Mouse (Mus musculus) forebrain, postnatal 0 days (tissue): ENCODE results near the gene Mul1. TPM values are rescaled to one million over a fixed set of nuclear protein-coding genes. Genes with fewer than 3 reads are reported as not detected.

Source experiments
- ATAC-seq: fragments of 200-750 bp; cut with Nextera tagmentation; 2 replicates; pipeline ENCODE4 v1.8.0; 2017; ENCODE audit warnings: mild to moderate bottlenecking, moderate library complexity
- DNase-seq: peaks from one replicate; pipeline ENCODE4 v3.0.0-alpha.2; 2015
- H3K27ac ChIP-seq: fragments of 300-500 bp; sonication (generic); 2 replicates; pipeline ENCODE4 v1.5.1; 2014; ENCODE audit warnings: low read depth, mild to moderate bottlenecking, antibody characterized with exemption, low read length, moderate library complexity, mixed read lengths
- H3K27me3 ChIP-seq: fragments of 300-500 bp; sonication (generic); 2 replicates; pipeline ENCODE4 v1.6.1; 2014; ENCODE audit warnings: mild to moderate bottlenecking, low read length, mixed read lengths; ENCODE audit not compliant: insufficient read depth
- H3K36me3 ChIP-seq: fragments of 300-500 bp; sonication (generic); 2 replicates; pipeline ENCODE4 v1.6.1; 2014; ENCODE audit warnings: mild to moderate bottlenecking, moderate library complexity; ENCODE audit not compliant: insufficient read depth
- H3K4me1 ChIP-seq: fragments of 300-500 bp; sonication (generic); 2 replicates; pipeline ENCODE4 v1.6.1; 2014; ENCODE audit warnings: antibody characterized with exemption; ENCODE audit not compliant: insufficient read depth
- H3K4me2 ChIP-seq: fragments of 300-500 bp; sonication (generic); 2 replicates; pipeline ENCODE4 v1.6.1; 2014; ENCODE audit warnings: low read depth, mild to moderate bottlenecking, moderate library complexity
- H3K4me3 ChIP-seq: fragments of 300-500 bp; sonication (generic); 2 replicates; pipeline ENCODE4 v1.5.1; 2014; ENCODE audit warnings: low read depth, low read length, mixed read lengths
- H3K9ac ChIP-seq: fragments of 300-500 bp; sonication (generic); 2 replicates; pipeline ENCODE4 v1.6.1; 2014; ENCODE audit warnings: mild to moderate bottlenecking
- H3K9me3 ChIP-seq: fragments of 300-500 bp; sonication (generic); 2 replicates; pipeline ENCODE4 v1.6.1; 2016; ENCODE audit warnings: low read length
- CTCF ChIP-seq: sonication (generic); IDR thresholded peaks from 2 replicates; pipeline ENCODE4 v1.5.1; 2016; ENCODE audit warnings: antibody characterized with exemption, control low read depth, low read depth
- WGBS: fragments of 180-500 bp; shearing (Covaris S2); extraction: QIAGEN DNeasy Blood & Tissue Kit; methylation state at CpG from one replicate; pipeline ENCODE4 v1.1.7; 2014; 5-methylcytosine and 5-hydroxymethylcytosine counted together
- polyA plus RNA-seq: library from polyadenylated mRNA; unstranded; fragments of >200 nt; fragmentation: Nextera tagmentation; extraction: Ambion mirVana; gene quantifications from 2 replicates; pipeline ENCODE4 v1.2.1, GENCODE M21; 2015
- total RNA-seq: library from RNA; depleted of rRNA; stranded (reverse); fragments of >200 nt; gene quantifications from 2 replicates; pipeline ENCODE4 v1.2.3, GENCODE M21; 2014

Gene Mul1
- total and polyA plus RNA-seq, 2 experiments from 2014 or later, result 19.4 to 32.4 TPM

DNA sequence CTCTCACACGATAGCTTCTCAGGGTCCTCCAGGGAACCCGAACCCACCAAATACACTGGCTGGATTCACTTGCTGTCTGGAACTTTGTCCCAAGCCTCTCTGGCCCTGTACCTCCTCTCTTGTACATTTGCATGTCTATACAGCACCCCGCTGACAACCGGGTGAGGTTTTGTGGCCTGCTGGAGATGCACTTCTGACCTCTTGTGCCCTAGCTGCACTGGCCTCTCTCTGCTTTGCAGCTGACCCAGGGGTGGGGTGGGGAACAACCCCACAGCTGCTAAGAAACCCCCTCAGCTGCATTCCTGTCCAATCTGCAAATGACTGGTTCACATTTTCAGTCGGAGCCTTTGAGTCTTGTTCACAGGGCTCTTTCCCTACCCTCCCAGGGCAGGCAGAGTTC, 10.5 kb downstream of the Mul1 start:
- Histone ChIP-seq H3K36me3 (peaks cover 24% of the 10 kb centered on the region), H3K4me2 (no peak overlapping the region), H3K4me3 (no peak overlapping the region), H3K27ac (no peak overlapping the region), H3K9ac (no peak overlapping the region), H3K27me3 (no peaks in the 10 kb centered on the region), H3K4me1 (peaks cover 11% of the 10 kb centered on the region; the same call in 1 of the 2 replicates), H3K9me3 (no peaks in the 10 kb centered on the region)
- ATAC-seq (no peak), DNase-seq (no peak)
- TF ChIP-seq CTCF, result no peak
- WGBS, result 14% methylated on average over 5 of the region's 5 CpGs

DNA sequence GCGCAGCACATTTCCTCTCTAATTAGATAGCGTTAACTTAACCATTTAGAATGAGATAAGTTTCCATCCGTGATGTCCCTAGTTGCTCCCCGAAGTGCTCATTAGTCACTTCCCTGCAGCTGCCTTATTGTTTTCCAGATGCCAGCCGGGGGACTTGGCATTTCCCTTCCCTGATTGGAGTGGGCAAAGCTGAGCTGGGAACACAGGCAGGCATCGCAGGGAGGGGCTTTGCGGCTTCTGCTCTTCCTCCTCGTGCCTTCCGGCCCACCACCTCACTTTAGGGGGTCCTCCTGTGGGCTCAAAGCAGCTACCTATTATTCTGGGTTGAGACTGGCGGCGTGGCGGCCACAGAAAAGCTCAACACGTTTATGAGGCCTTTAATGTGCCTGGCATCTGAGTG, 12.5 kb downstream of the Mul1 start:
- 11% methylated on average over 13 of the region's 13 CpGs for WGBS
- Histone ChIP-seq H3K4me3 (no peak overlapping the region), H3K4me2 (no peak overlapping the region), H3K27me3 (no peaks in the 10 kb centered on the region), H3K27ac (peak overlapping the region; percentile 60), H3K4me1 (peaks cover 11% of the 10 kb centered on the region; the same call in 1 of the 2 replicates), H3K36me3 (peaks cover 6% of the 10 kb centered on the region; the same call in 1 of the 2 replicates), H3K9me3 (no peaks in the 10 kb centered on the region), H3K9ac (peak overlapping the region; percentile 19; the same call in 1 of the 2 replicates)
- DNase-seq, result peak; percentile 61
- TF ChIP-seq CTCF, result no peak
- peak; percentile 59 for ATAC-seq

DNA sequence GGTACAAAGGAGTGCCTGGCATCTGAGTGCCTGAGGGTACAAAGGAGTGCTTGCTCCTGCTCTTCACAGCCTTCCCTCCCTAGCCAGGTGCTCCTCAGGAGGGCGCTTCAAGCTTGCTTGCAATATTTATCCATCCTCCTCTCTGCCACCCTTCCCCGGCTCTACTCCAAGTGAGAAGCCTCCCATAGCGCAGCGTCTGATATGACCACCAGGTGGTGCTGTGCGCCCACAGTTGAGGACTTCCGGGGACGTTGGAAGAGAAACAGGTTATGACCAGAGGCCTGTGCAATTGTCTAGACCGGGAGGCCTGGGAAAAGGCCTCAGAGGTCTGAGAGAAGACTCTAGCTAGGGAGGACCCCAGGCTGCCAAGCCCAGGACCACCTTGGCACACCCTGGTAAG, 12.9 kb downstream of the Mul1 start:
- H3K27me3 ChIP-seq, result no peaks in the 10 kb centered on the region
- peak overlapping the region; percentile 60 for H3K27ac ChIP-seq
- 0 out of 2 replicates have a peak, but pooled peaks cover 2% of the 10 kb centered on the region for H3K36me3 ChIP-seq
- H3K9ac ChIP-seq, result peak overlapping the region; percentile 19; the same call in 1 of the 2 replicates
- peak; percentile 100 for TF ChIP-seq CTCF
- peaks cover 11% of the 10 kb centered on the region; the same call in 1 of the 2 replicates for H3K4me1 ChIP-seq
- peak overlapping the region; percentile 32 for H3K4me2 ChIP-seq
- DNase-seq (peak; percentile 98), ATAC-seq (peak; percentile 90)
- under 1% methylated on average over 8 of the region's 8 CpGs for WGBS
- no peak overlapping the region for H3K4me3 ChIP-seq
- H3K9me3 ChIP-seq, result no peaks in the 10 kb centered on the region

DNA sequence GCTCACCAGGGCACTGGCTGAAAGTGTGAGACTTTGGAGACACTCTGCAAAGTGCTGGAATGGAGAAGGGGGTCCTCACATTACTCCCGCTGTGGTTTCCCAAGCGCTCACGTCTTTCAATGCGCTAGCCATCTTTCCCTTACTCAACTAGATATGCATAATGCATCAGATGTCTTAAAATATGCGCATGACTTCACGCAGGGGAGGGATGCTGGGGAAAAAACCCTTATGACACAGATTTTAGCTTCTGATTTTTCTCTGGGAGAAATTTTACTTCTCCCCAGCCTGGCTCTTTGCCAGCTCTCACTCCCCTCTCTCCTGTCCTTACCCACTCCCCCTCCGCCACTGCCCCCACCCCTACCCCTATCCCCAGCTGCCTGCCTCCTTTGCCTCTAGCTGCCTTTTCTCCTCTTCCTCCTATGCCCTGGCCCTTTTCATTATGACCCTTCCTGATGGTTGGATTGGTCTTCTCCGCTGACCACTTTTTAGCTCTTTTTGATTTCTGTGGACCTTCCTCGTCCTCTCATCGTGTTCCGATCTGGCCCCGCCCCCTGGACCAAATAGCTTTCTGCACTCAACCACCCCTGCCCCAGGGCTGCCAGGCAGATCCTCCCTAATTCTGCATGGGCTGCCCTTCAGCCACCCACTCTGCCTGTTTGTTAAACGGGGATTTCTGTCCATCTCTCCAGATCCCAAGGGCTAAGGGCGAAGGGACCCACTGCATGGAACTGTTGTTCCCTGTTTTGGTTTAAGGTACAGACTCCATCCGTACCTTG, 13.5 kb downstream of the Mul1 start:
- Histone ChIP-seq H3K4me2 (peak overlapping the region; percentile 32), H3K9ac (no peak overlapping the region; the same call in 1 of the 2 replicates), H3K4me1 (peaks cover 11% of the 10 kb centered on the region; the same call in 1 of the 2 replicates), H3K27me3 (no peaks in the 10 kb centered on the region), H3K9me3 (no peaks in the 10 kb centered on the region), H3K27ac (peak overlapping the region; percentile 60), H3K36me3 (no peaks in the 10 kb centered on the region), H3K4me3 (no peak overlapping the region)
- peak; percentile 74 for ATAC-seq
- DNase-seq, result peak; percentile 73
- no peak for TF ChIP-seq CTCF
- WGBS, result 29% methylated on average over 15 of the region's 15 CpGs

DNA sequence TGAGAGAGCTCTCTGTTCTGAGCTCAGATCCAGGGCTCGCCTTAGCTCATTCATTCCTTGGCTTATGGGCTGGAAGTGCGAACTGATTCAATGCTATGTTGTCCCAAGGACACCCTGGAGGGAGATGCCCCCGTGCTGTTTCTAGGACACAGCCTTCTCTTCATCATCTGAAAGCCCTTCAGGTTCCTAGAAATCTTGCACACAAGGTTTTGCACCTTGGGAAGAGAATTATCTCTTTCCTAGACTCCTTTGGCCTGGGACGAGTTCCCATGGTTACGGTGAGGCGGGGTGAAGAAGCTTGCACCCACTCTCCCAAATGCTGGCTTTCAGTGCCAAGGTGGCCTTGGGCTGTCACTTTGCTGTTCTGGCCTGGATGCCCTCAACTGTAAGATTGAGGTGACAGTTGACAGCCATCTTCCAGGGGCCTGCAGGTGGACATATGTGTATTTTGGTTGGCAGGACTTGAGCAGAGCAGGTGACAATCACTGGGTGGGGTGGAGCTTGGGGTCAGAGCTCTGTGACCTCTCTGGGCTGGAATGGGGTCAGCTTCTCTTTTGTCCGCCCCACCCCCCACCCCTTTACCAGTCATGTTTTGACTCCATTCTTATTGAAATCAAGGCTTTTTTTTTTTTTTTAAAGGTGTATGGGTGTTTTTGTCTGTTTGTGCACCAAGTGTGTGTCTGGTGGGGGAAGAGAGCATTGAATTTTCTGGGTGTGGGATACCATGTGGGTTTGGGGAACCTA, 14.6 kb downstream of the Mul1 start:
- H3K4me3 ChIP-seq, result no peak overlapping the region
- WGBS, result 59% methylated on average over 7 of the region's 7 CpGs
- TF ChIP-seq CTCF, result no peak
- no peak for ATAC-seq
- no peak overlapping the region for H3K4me2 ChIP-seq
- H3K36me3 ChIP-seq, result no peaks in the 10 kb centered on the region
- no peak overlapping the region for H3K9ac ChIP-seq
- peaks cover 16% of the 10 kb centered on the region for H3K4me1 ChIP-seq
- no peaks in the 10 kb centered on the region for H3K9me3 ChIP-seq
- no peak overlapping the region for H3K27ac ChIP-seq
- no peak for DNase-seq
- no peaks in the 10 kb centered on the region for H3K27me3 ChIP-seq

DNA sequence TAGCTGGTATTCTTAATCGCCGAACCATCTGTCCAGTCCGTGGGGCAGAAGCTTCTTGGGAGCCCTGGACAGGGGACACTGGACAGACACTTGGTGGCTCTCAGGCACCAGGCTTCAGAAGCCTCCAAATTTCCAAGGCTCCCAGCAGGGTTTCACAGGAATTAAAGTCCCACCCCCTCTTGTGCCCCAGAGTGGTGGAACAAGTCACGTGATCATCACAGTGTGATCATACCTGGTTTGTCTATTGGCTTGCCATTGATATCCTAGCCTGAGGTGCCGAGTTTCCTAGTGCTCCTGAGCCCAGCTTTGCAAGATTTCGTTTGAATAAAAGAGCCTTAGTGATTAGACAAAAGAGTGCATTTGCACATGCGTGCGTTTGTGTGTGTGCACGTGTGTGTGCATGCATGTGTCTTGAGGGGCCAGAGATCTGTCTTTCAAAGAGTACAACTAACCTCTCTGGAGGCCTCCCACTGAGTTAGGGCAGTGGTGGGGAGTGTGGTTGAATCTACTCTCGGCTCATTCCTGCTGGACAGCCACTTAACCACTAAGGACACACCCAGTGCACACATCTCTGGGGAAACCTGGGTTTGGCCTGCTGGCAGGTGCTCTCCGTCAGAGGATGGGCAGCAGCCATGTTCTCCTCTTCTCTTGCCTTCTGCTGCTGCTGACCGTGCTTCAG, 15.3 kb downstream of the Mul1 start:
- Histone ChIP-seq H3K9ac (no peak overlapping the region), H3K9me3 (no peaks in the 10 kb centered on the region), H3K36me3 (no peaks in the 10 kb centered on the region), H3K27ac (no peak overlapping the region), H3K4me3 (no peak overlapping the region), H3K4me2 (no peak overlapping the region), H3K4me1 (peaks cover 16% of the 10 kb centered on the region), H3K27me3 (no peaks in the 10 kb centered on the region)
- no peak for ATAC-seq
- WGBS, result 59% methylated on average over 12 of the region's 12 CpGs
- no peak for DNase-seq
- no peak for TF ChIP-seq CTCF
